Mouse (Mus musculus): ENCODE data around the gene Wipf1.

DNA sequence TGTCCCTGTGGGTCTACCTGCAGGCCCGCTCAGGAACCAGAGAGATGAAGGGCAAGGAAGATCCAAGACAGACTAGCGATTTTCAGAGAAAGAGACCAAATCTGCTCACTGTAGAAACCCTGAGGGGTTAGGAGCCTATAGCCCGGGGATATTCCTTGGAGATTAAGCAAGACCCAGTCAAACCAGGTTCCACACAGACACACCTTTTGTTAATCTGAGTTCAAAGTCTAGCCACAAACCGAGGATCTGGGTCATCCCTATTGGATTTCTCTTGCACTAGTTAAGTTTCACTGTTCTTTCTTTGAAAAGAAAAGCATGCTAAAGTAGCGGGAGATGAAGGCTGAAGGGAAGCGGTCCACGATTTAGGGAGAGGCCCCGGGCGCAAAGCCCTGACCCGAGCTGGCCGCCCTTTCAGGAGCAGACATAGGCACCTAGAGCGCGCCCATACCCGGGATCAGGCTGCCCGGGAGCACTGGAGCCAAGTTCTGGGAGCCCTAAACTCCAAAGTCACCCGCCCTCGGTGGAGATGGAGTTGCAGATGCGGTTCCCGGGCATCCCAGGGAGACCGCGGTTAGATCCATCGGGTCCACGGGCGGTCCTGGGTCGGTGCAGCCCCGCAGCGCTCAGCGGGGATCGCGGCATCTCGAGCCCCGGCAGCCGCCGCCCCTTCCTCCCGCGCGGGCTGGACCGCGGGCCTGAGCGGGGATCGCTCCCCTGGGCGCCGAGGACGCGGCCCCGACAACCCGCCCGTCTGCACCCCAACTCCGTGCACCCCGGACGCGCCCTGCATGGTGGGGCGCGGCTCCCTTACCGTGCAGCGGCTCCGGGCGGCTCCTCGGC lies 798 bp downstream of the Wipf1 start:
- no peak for TF ChIP-seq POLR2A (IDR thresholded peaks at IDR 0.05; ENCODE audit: low read depth, low read length)
- no peak for TF ChIP-seq CTCF (conservative IDR thresholded peaks at IDR 0.05; ENCODE audit: insufficient read depth, insufficient read length, low read depth, low read length)

All from kidney, adult 2 months (tissue).